Mouse (Mus musculus) MEL (cell line): Measurements from ENCODE around the gene Adamts14. TPM values are rescaled to one million over a fixed set of nuclear protein-coding genes. Genes with fewer than 3 reads are reported as not detected.

ENCODE experiments used
- DNase-seq: peaks from one replicate; pipeline ENCODE4 v3.0.0; 2011; ENCODE audit warnings: low read depth, low spot score
- H3K27ac ChIP-seq: 2 replicates; pipeline ENCODE4 v1.5.1; 2012; ENCODE audit warnings: low read depth, mild to moderate bottlenecking, control low read depth, low read length, moderate library complexity; ENCODE audit not compliant: control insufficient read depth
- H3K27me3 ChIP-seq, 2 experiments: fragments of 150-350 bp in 1 of 2; sonication (generic) in 1 of 2; 2 replicates each; pipeline ENCODE4 v1.6.1; 2012; ENCODE audit warnings: low read length in 2 of 2, mild to moderate bottlenecking in 2 of 2, improper control_type of control experiment in 1 of 2, moderate library complexity in 1 of 2; ENCODE audit not compliant: insufficient read depth in 2 of 2, control insufficient read depth in 1 of 2
- H3K36me3 ChIP-seq, 2 experiments: 2 replicates each; pipeline ENCODE4 v1.6.1; 2012 to 2014; ENCODE audit warnings: low read length in 2 of 2, improper control_type of control experiment in 1 of 2, inconsistent platforms in 1 of 2, mild to moderate bottlenecking in 1 of 2; ENCODE audit not compliant: insufficient read depth in 2 of 2, control insufficient read depth in 1 of 2
- H3K4me1 ChIP-seq, 2 experiments: fragments of 150-350 bp in 1 of 2; sonication (generic) in 1 of 2; 2 replicates each; pipeline ENCODE4 v1.6.1; 2012; ENCODE audit warnings: low read length in 2 of 2, improper control_type of control experiment in 1 of 2, mild to moderate bottlenecking in 1 of 2; ENCODE audit not compliant: insufficient read depth in 2 of 2, control insufficient read depth in 1 of 2
- H3K4me3 ChIP-seq, 2 experiments: fragments of 150-350 bp in 1 of 2; sonication (generic) in 1 of 2; 2 replicates each; pipeline ENCODE4 v1.5.1; 2012; ENCODE audit warnings: low read depth in 2 of 2, low read length in 2 of 2, mild to moderate bottlenecking in 2 of 2, moderate library complexity in 2 of 2, control low read depth in 1 of 2, improper control_type of control experiment in 1 of 2; ENCODE audit not compliant: control insufficient read depth in 1 of 2, insufficient read depth in 1 of 2
- H3K79me2 ChIP-seq: 2 replicates; pipeline ENCODE4 v1.6.1; 2012; ENCODE audit warnings: mild to moderate bottlenecking, low read length, moderate library complexity; ENCODE audit not compliant: control insufficient read depth, poor library complexity, insufficient read depth
- H3K9ac ChIP-seq: 2 replicates; pipeline ENCODE4 v1.6.1; 2012; ENCODE audit warnings: low read depth, mild to moderate bottlenecking, control low read depth, low read length, moderate library complexity; ENCODE audit not compliant: control insufficient read depth, poor library complexity, severe bottlenecking
- H3K9me3 ChIP-seq: fragments of 150-350 bp; sonication (generic); replicated peaks from 2 replicates; pipeline ENCODE4 v1.6.1; 2012; ENCODE audit warnings: mild to moderate bottlenecking, low read length, improper control_type of control experiment, moderate library complexity; ENCODE audit not compliant: insufficient read depth
- BHLHE40 ChIP-seq: IDR thresholded peaks from 2 replicates; pipeline ENCODE4 v1.6.1; 2012; ENCODE audit warnings: low read depth, mild to moderate bottlenecking, inconsistent platforms, low read length, improper control_type of control experiment, borderline replicate concordance
- E2F4 ChIP-seq: IDR thresholded peaks from 2 replicates; pipeline ENCODE4 v1.6.1; 2011; ENCODE audit warnings: low read depth, low read length, improper control_type of control experiment, borderline replicate concordance
- ETS1 ChIP-seq: IDR thresholded peaks from 2 replicates; pipeline ENCODE4 v1.6.1; 2012; ENCODE audit warnings: low read depth, mild to moderate bottlenecking, inconsistent platforms, low read length, improper control_type of control experiment, moderate library complexity
- GATA1 ChIP-seq: IDR thresholded peaks from 2 replicates; pipeline ENCODE4 v1.6.1; 2011; ENCODE audit warnings: low read depth, low read length, improper control_type of control experiment
- HCFC1 ChIP-seq: IDR thresholded peaks from 2 replicates; pipeline ENCODE4 v1.6.1; 2012; ENCODE audit warnings: low read depth, mild to moderate bottlenecking, inconsistent platforms, low read length, improper control_type of control experiment, moderate library complexity
- JUND ChIP-seq: IDR thresholded peaks from 2 replicates; pipeline ENCODE4 v1.6.1; 2011; ENCODE audit warnings: low read depth, mild to moderate bottlenecking, improper control_type of control experiment, low read length
- KAT2A ChIP-seq: conservative IDR thresholded peaks from 2 replicates; pipeline ENCODE4 v1.6.1; 2012; ENCODE audit warnings: low read depth, low read length, improper control_type of control experiment, inconsistent platforms
- MAFK ChIP-seq: IDR thresholded peaks from 2 replicates; pipeline ENCODE4 v1.6.1; 2011; ENCODE audit warnings: low read depth, mild to moderate bottlenecking, low read length, improper control_type of control experiment, borderline replicate concordance
- MAX ChIP-seq: IDR thresholded peaks from 2 replicates; pipeline ENCODE4 v1.6.1; 2011; ENCODE audit warnings: low read length, improper control_type of control experiment
- MEF2A ChIP-seq: IDR thresholded peaks from 2 replicates; pipeline ENCODE4 v1.6.1; 2014; ENCODE audit warnings: low read depth, mild to moderate bottlenecking, inconsistent platforms, low read length, improper control_type of control experiment; ENCODE audit not compliant: poor library complexity, insufficient replicate concordance, severe bottlenecking; ENCODE audit errors: extremely low read depth
- MXI1 ChIP-seq: IDR thresholded peaks from 2 replicates; pipeline ENCODE4 v1.6.1; 2011; ENCODE audit warnings: mild to moderate bottlenecking, low read depth, low read length, improper control_type of control experiment
- MYB ChIP-seq: IDR thresholded peaks from 2 replicates; pipeline ENCODE4 v1.6.1; 2011; ENCODE audit warnings: mild to moderate bottlenecking, low read depth, low read length, improper control_type of control experiment
- MYC ChIP-seq: IDR thresholded peaks from 2 replicates; pipeline ENCODE4 v1.6.1; 2011; ENCODE audit warnings: low read depth, mild to moderate bottlenecking, low read length, improper control_type of control experiment, moderate library complexity
- NELFE ChIP-seq: IDR thresholded peaks from 2 replicates; pipeline ENCODE4 v1.6.1; 2011; ENCODE audit warnings: low read depth, low read length, improper control_type of control experiment
- POLR2AphosphoS2 ChIP-seq: IDR thresholded peaks from 2 replicates; pipeline ENCODE4 v1.6.1; 2011; ENCODE audit warnings: low read length, improper control_type of control experiment
- POLR2AphosphoS5 ChIP-seq: IDR thresholded peaks from 2 replicates; pipeline ENCODE4 v1.6.1; 2012; ENCODE audit warnings: low read depth, borderline replicate concordance, mild to moderate bottlenecking, inconsistent platforms, low read length, moderate library complexity, mixed read lengths
- SIN3A ChIP-seq: IDR thresholded peaks from 2 replicates; pipeline ENCODE4 v1.6.1; 2012; ENCODE audit warnings: low read length, improper control_type of control experiment, inconsistent platforms
- SMC3 ChIP-seq: IDR thresholded peaks from 2 replicates; pipeline ENCODE4 v1.6.1; 2011; ENCODE audit warnings: low read depth, low read length, improper control_type of control experiment
- TAL1 ChIP-seq: IDR thresholded peaks from 2 replicates; pipeline ENCODE4 v1.6.1; 2012; ENCODE audit warnings: mild to moderate bottlenecking, inconsistent platforms, low read length, moderate library complexity, mixed read lengths
- USF1 ChIP-seq: IDR thresholded peaks from 2 replicates; pipeline ENCODE4 v1.6.1; 2014; ENCODE audit warnings: low read depth, mild to moderate bottlenecking, inconsistent platforms, low read length, improper control_type of control experiment, moderate library complexity
- USF2 ChIP-seq, 2 experiments: IDR thresholded peaks; 2 replicates each; pipeline ENCODE4 v1.6.1; 2011 to 2012; ENCODE audit warnings: improper control_type of control experiment in 2 of 2, low read length in 2 of 2, borderline replicate concordance in 1 of 2, inconsistent platforms in 1 of 2, low read depth in 1 of 2, mild to moderate bottlenecking in 1 of 2; ENCODE audit not compliant: insufficient read depth in 1 of 2
- ZC3H11A ChIP-seq: IDR thresholded peaks from 2 replicates; pipeline ENCODE4 v1.6.1; 2012; ENCODE audit warnings: low read depth, mild to moderate bottlenecking, inconsistent platforms, low read length, improper control_type of control experiment
- ZKSCAN1 ChIP-seq: IDR thresholded peaks from 2 replicates; pipeline ENCODE4 v1.6.1; 2012; ENCODE audit warnings: low read depth, mild to moderate bottlenecking, inconsistent platforms, low read length, improper control_type of control experiment, moderate library complexity
- ZNF384 ChIP-seq: IDR thresholded peaks from 2 replicates; pipeline ENCODE4 v1.6.1; 2012; ENCODE audit warnings: low read depth, mild to moderate bottlenecking, inconsistent platforms, low read length, improper control_type of control experiment
- polyA plus RNA-seq, 2 experiments: library from polyadenylated mRNA; stranded (reverse) in 1 of 2; unstranded in 1 of 2; fragments of >175 nt in 1 of 2; fragments of >200 nt in 1 of 2; gene quantifications; 2 replicates each; pipeline versions ENCODE4 v1.2.1 to v1.2.4; 2012; ENCODE audit warnings: low replicate concordance in 2 of 2, low read depth in 1 of 2; ENCODE audit not compliant: insufficient read length in 2 of 2, insufficient read depth in 1 of 2, missing spikeins in 1 of 2
- total RNA-seq: library from RNA; depleted of rRNA; stranded (reverse); fragments of 300-350 nt; gene quantifications from 2 replicates; pipeline ENCODE4 v1.2.3, GENCODE M21; 2012

Adamts14 gene
- total and polyA plus RNA-seq, 3 experiments = not detected

GRCm38 (mm10) chr10:61286246-61286645 is 13.0 kb upstream of the Adamts14 start:
- Histone ChIP-seq H3K27me3 (no peaks in the 10 kb centered on the region), H3K36me3 (no peaks in the 10 kb centered on the region), H3K9me3 (no peaks in the 10 kb centered on the region)

GRCm38 (mm10) chr10:61285271-61285670 is 12.0 kb upstream of the Adamts14 start:
- Histone ChIP-seq H3K9ac (no peak overlapping the region), H3K36me3 (no peaks in the 10 kb centered on the region), H3K27ac (no peak overlapping the region), H3K79me2 (no peaks in the 10 kb centered on the region), H3K4me3 (no peak overlapping the region), H3K4me1 (no peaks in the 10 kb centered on the region), H3K27me3 (no peaks in the 10 kb centered on the region; a peak in 1 of 4 replicates), H3K9me3 (no peaks in the 10 kb centered on the region)
- DNase-seq = no peak
- TF ChIP-seq MAFK (no peak), ZC3H11A (no peak), MAX (no peak), ETS1 (no peak), BHLHE40 (no peak), POLR2AphosphoS5 (no peak), ZNF384 (no peak), MYC (no peak), MXI1 (no peak), MYB (no peak), SIN3A (no peak)

More at GRCm38 (mm10) chr10:61286246-61286645, 13.0 kb upstream of the Adamts14 start:
- no peaks in the 10 kb centered on the region for H3K79me2 ChIP-seq
- H3K4me1 ChIP-seq = no peaks in the 10 kb centered on the region
- no peak for TF ChIP-seq GATA1
- no peak for TF ChIP-seq ZKSCAN1
- TF ChIP-seq NELFE = no peak
- TF ChIP-seq BHLHE40 = no peak
- TF ChIP-seq TAL1 = no peak
- no peak for TF ChIP-seq KAT2A
- no peak for TF ChIP-seq HCFC1
- TF ChIP-seq ZC3H11A = no peak
- TF ChIP-seq SIN3A = no peak
- no peak for TF ChIP-seq MEF2A
- TF ChIP-seq POLR2AphosphoS2 = no peak
- TF ChIP-seq POLR2AphosphoS5 = no peak
- TF ChIP-seq JUND = no peak
- TF ChIP-seq E2F4 = no peak
- no peak for TF ChIP-seq SMC3
- TF ChIP-seq USF1 = no peak
- TF ChIP-seq USF2 (IDR thresholded peaks at IDR 0.05; ENCODE audit: borderline replicate concordance in 1 of 2, insufficient read depth in 1 of 2, low read depth in 1 of 2, low read length in 2 of 2) = no peak
- no peak overlapping the region for H3K27ac ChIP-seq
- H3K4me3 ChIP-seq = no peak overlapping the region
- no peak for DNase-seq
- H3K9ac ChIP-seq = no peak overlapping the region
